Mouse (Mus musculus): Measurements from ENCODE around the gene Magea8. TPM values are rescaled to one million over a fixed set of nuclear protein-coding genes. Genes with fewer than 3 reads are reported as not detected.
"Not testable (repeated sequence)": the region's sequence is repeated elsewhere in the genome, so short reads cannot be mapped to it uniquely, and the experiment has no call there.

Gene Magea8
- polyA plus RNA-seq (2021), result not detected

DNA sequence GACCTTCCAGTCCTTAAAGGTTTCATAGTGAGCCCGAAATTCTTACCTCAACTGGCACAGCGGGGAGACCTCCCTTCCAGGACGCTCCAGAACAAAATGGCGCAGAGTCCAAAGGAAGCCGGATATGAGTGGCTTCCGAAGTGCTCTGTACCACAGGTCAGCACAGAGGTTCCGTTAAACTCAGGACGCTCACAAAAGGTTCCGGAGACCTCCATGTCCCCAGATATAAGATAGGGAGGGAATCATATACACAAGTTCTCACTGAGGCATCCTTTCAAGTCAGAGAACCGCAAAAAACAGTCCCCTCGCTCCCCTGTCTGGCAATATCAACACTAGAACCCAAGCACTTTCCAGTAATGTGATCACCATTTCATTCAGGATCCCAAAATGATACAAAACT, at the start of gene Magea8:
TSS of gene Magea8 (minus strand) at position 101 of the 400 bp plus-strand sequence.
- in situ Hi-C loops (cut with MboI; ENCODE audit: low pct_unique_long_range_greater_than_20kb); DNase-seq (ENCODE audit: low read depth, low spot score); CTCF ChIA-PET; POLR2A ChIA-PET; ATAC-seq; H3K27me3 ChIP-seq: not testable (repeated sequence)

DNA sequence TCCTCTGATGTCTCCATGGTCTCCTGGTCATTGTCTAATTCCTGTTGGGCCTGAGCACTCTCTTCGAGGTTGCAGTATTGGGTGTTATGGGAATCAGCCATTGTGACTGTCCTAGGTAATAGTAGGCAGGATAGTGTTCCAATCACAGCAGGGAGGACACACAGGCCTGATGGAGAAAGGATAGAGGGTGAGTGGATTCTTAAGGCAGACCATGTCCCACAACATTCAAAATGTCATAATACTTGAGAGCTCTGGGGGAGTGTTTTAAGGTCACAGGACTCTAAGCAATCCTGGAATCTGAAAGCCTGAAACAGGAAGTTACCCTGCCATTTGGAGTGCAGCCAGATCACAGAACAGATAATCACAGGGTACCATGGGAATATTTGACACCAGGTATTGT, 46.2 kb downstream of the Magea8 start, which contains the start of gene Magea3:
TSS of gene Magea3 (minus strand) at position 101 of the 400 bp plus-strand sequence.
- DNase-seq (ENCODE audit: low read depth, low spot score); CTCF ChIA-PET; H3K27me3 ChIP-seq; POLR2A ChIA-PET; ATAC-seq; in situ Hi-C loops (cut with MboI; ENCODE audit: low pct_unique_long_range_greater_than_20kb): not testable (repeated sequence)

GRCm38 (mm10) chrX:154935887-154936286, 59.8 kb downstream of the Magea8 start, which contains the start of gene Magea6:
Gene Magea6, minus strand, starts transcription at chrX:154935987.
- POLR2A ChIA-PET; CTCF ChIA-PET; H3K27me3 ChIP-seq; DNase-seq (ENCODE audit: low read depth, low spot score); in situ Hi-C loops (cut with MboI; ENCODE audit: low pct_unique_long_range_greater_than_20kb); ATAC-seq: not testable (repeated sequence)

Other genes starting within 250 kb of the Magea8 start
- gene Cldn34b1, start 105.6 kb downstream of the Magea8 start, polyA plus RNA-seq (2021), result not detected
- gene Magea6, start 59.9 kb downstream of the Magea8 start, polyA plus RNA-seq (2021), result not detected
- gene Magea3, start 46.3 kb downstream of the Magea8 start, polyA plus RNA-seq (2021), result not detected
- not detected for gene Magea5, start 67.3 kb upstream of the Magea8 start, polyA plus RNA-seq (2021)
- gene Magea1, start 93.9 kb upstream of the Magea8 start, polyA plus RNA-seq (2021), result not detected
- not detected for gene Magea2, start 97.8 kb upstream of the Magea8 start, polyA plus RNA-seq (2021)
- gene Cldn34b2, start 132.6 kb upstream of the Magea8 start, polyA plus RNA-seq (2021), result not detected
- gene Sat1, start 220.6 kb upstream of the Magea8 start, polyA plus RNA-seq (2021), result 399 TPM

All from Patski (cell line).